Mouse (Mus musculus): Measurements from ENCODE around the gene Mrpl18. TPM values are rescaled to one million over a fixed set of nuclear protein-coding genes. Genes with fewer than 3 reads are reported as not detected.
"Not testable (repeated sequence)": the region's sequence is repeated elsewhere in the genome, so short reads cannot be mapped to it uniquely, and the experiment has no call there.

Mrpl18 gene
- polyA plus RNA-seq, 1 experiment from 2014 or later: 175 TPM

- no peak overlapping the region for H3K27ac ChIP-seq
- no peaks in the 10 kb centered on the region for H3K27me3 ChIP-seq (ENCODE audit: insufficient read depth, poor library complexity, severe bottlenecking)
- no peak overlapping the region for H3K4me3 ChIP-seq
- DNase-seq (ENCODE audit: low spot score): no peak
- no peaks in the 10 kb centered on the region for H3K9me3 ChIP-seq
- peaks cover 53% of the 10 kb centered on the region for H3K36me3 ChIP-seq
- peaks cover 14% of the 10 kb centered on the region for H3K4me1 ChIP-seq (replicated peaks)
- WGBS: 88% methylated on average over 1 of the region's 1 CpGs
Measured at GRCm38 (mm10) chr17:12904349-12904748, 11.8 kb downstream of the Mrpl18 start.

GRCm38 (mm10) chr17:12903372-12904333 lies 12.5 kb downstream of the Mrpl18 start:
- H3K27ac ChIP-seq: peak overlapping the region; percentile 64
- H3K9me3 ChIP-seq: no peaks in the 10 kb centered on the region
- WGBS: 45% methylated on average over 12 of the region's 12 CpGs
- peaks cover 56% of the 10 kb centered on the region for H3K36me3 ChIP-seq
- H3K4me3 ChIP-seq: no peak overlapping the region
- H3K4me1 ChIP-seq (replicated peaks): peaks cover 14% of the 10 kb centered on the region
- H3K27me3 ChIP-seq (ENCODE audit: insufficient read depth, poor library complexity, severe bottlenecking): no peaks in the 10 kb centered on the region
- peak; percentile 31 for DNase-seq (ENCODE audit: low spot score)

DNA sequence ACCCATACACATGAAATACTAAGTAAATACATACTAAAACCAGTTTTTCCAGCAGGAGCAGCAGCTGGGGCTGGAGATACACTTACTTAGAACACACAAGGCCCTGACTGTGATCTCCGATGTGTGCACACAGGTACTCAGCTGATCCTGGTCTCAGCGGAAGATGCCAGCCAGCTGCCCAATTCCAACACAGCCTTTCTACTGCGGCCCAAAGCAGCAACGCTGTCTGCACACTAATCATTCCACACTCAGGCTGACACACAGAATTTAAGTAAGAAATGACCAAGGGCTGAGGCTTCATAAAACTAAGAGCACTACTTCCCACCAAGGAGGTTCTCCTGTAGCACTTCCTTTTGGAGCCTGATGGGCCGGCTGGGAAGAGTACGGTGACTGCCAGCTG lies 13.9 kb downstream of the Mrpl18 start:
- peaks cover 61% of the 10 kb centered on the region for H3K36me3 ChIP-seq
- peaks cover 14% of the 10 kb centered on the region for H3K4me1 ChIP-seq (replicated peaks)
- no peaks in the 10 kb centered on the region for H3K9me3 ChIP-seq
- no peaks in the 10 kb centered on the region for H3K27me3 ChIP-seq (ENCODE audit: insufficient read depth, poor library complexity, severe bottlenecking)
- H3K27ac ChIP-seq: no peak overlapping the region
- no peak overlapping the region for H3K4me3 ChIP-seq
- WGBS: 94% methylated on average over 6 of the region's 6 CpGs
- DNase-seq (ENCODE audit: low spot score): no peak

- Histone ChIP-seq H3K27ac (peak overlapping the region; percentile 54; the same call in 1 of the 2 replicates), H3K36me3 (peaks cover 60% of the 10 kb centered on the region)
- DNase-seq (ENCODE audit: low spot score): not testable (repeated sequence)
Measured at GRCm38 (mm10) chr17:12898607-12899006, 17.5 kb downstream of the Mrpl18 start.

DNA sequence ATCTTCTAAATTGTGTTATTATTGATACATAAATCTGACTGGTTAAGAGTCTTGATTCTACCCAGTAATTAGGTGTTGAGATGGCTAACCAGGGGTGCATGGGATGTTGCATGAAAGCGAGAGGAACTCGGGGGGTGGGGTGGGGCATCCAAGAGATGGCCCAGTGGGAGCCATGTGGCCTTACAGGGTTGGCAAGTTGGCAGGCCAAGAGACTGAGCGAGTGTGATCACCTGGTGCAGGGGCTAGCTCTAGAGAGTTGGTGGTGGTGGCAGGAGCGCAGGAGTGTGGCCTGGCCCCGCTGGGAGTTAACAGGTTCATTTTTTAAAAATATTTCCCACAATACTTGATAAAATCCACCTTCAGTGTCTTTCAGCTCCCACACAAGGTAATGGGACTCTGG lies 18.5 kb downstream of the Mrpl18 start:
- H3K36me3 ChIP-seq: peaks cover 56% of the 10 kb centered on the region
- peak overlapping the region; percentile 40; the same call in 1 of the 2 replicates for H3K27ac ChIP-seq
- H3K4me3 ChIP-seq: no peak overlapping the region
- DNase-seq (ENCODE audit: low spot score): no peak
- no peaks in the 10 kb centered on the region; the same call in 1 of the 2 replicates for H3K4me1 ChIP-seq (replicated peaks)
- 82% methylated on average over 5 of the region's 5 CpGs for WGBS
- no peaks in the 10 kb centered on the region for H3K27me3 ChIP-seq (ENCODE audit: insufficient read depth, poor library complexity, severe bottlenecking)
- H3K9me3 ChIP-seq: no peaks in the 10 kb centered on the region

More at GRCm38 (mm10) chr17:12898607-12899006, 17.5 kb downstream of the Mrpl18 start:
- not testable (repeated sequence) for H3K9me3 ChIP-seq; H3K4me1 ChIP-seq (replicated peaks); H3K27me3 ChIP-seq (ENCODE audit: insufficient read depth, poor library complexity, severe bottlenecking); H3K4me3 ChIP-seq
- WGBS: 39% methylated on average over 2 of the region's 2 CpGs

DNA sequence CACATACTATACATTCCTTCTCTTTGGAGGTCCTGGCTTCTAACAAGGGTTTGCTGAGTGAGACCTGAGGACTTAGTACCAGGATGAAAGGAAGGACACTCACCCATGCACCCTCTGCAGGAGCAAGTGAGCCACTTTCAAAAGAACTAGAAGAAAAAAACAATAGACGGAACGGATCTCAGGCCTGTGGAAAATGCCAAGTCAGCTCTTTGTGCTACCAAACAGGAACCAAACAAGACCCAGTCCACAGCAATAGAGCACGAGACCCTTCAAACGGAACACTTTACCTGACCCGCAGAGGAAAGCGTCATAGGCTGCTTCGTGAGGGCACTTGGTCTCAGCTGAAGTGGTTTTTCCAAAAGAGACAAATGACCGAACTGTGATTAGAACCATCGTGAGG lies 24.1 kb downstream of the Mrpl18 start:
- no peaks in the 10 kb centered on the region for H3K27me3 ChIP-seq (ENCODE audit: insufficient read depth, poor library complexity, severe bottlenecking)
- no peaks in the 10 kb centered on the region for H3K9me3 ChIP-seq
- H3K4me1 ChIP-seq (replicated peaks): no peaks in the 10 kb centered on the region
- WGBS: 93% methylated on average over 9 of the region's 9 CpGs
- DNase-seq (ENCODE audit: low spot score): no peak
- no peak overlapping the region for H3K4me3 ChIP-seq
- no peak overlapping the region for H3K27ac ChIP-seq
- peaks cover 56% of the 10 kb centered on the region for H3K36me3 ChIP-seq

GRCm38 (mm10) chr17:12891054-12891453 lies 25.1 kb downstream of the Mrpl18 start:
- H3K27ac ChIP-seq: no peak overlapping the region
- 90% methylated on average over 4 of the region's 4 CpGs for WGBS
- H3K4me3 ChIP-seq: no peak overlapping the region
- H3K27me3 ChIP-seq (ENCODE audit: insufficient read depth, poor library complexity, severe bottlenecking): no peaks in the 10 kb centered on the region
- peaks cover 48% of the 10 kb centered on the region for H3K36me3 ChIP-seq
- H3K4me1 ChIP-seq (replicated peaks): no peaks in the 10 kb centered on the region
- no peaks in the 10 kb centered on the region for H3K9me3 ChIP-seq
- no peak for DNase-seq (ENCODE audit: low spot score)

GRCm38 (mm10) chr17:12887021-12887775 lies 28.9 kb downstream of the Mrpl18 start:
- H3K36me3 ChIP-seq: peaks cover 34% of the 10 kb centered on the region
- no peak overlapping the region for H3K27ac ChIP-seq
- H3K27me3 ChIP-seq (ENCODE audit: insufficient read depth, poor library complexity, severe bottlenecking): no peaks in the 10 kb centered on the region
- DNase-seq (ENCODE audit: low spot score): no peak
- H3K9me3 ChIP-seq: no peaks in the 10 kb centered on the region
- H3K4me3 ChIP-seq: no peak overlapping the region
- no peaks in the 10 kb centered on the region for H3K4me1 ChIP-seq (replicated peaks)
- WGBS: 83% methylated on average over 15 of the region's 15 CpGs

GRCm38 (mm10) chr17:12886620-12887019 lies 29.5 kb downstream of the Mrpl18 start:
- Histone ChIP-seq H3K4me1 (replicated peaks) (no peaks in the 10 kb centered on the region), H3K36me3 (peaks cover 28% of the 10 kb centered on the region), H3K27ac (no peak overlapping the region), H3K4me3 (no peak overlapping the region), H3K9me3 (no peaks in the 10 kb centered on the region), H3K27me3 (ENCODE audit: insufficient read depth, poor library complexity, severe bottlenecking) (no peaks in the 10 kb centered on the region)
- no peak for DNase-seq (ENCODE audit: low spot score)
- 40% methylated on average over 6 of the region's 6 CpGs for WGBS

DNA sequence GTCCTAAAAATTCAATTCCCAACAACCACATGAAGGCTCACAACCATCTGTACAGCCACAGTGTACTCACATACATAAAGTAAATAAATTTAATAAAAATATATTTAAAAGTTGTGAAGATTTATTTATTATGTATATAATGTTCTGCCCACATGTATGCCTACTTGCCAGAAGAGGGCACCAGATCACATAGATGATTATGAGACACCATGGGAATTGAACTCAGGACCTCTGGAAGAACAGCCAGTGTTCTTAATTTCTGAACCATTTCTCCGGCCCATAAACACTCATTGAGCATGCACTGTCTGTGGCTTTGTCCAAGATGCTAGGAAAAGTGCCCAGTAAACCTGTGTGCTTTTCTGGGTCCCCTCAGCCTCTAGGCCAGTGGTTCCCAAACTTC lies 34.9 kb downstream of the Mrpl18 start:
- Histone ChIP-seq H3K4me1 (replicated peaks) (no peaks in the 10 kb centered on the region), H3K4me3 (no peak overlapping the region), H3K27ac (no peak overlapping the region), H3K9me3 (no peaks in the 10 kb centered on the region), H3K27me3 (ENCODE audit: insufficient read depth, poor library complexity, severe bottlenecking) (no peaks in the 10 kb centered on the region), H3K36me3 (no peaks in the 10 kb centered on the region)
- DNase-seq (ENCODE audit: low spot score): no peak
- WGBS: 81% methylated on average over 1 of the region's 1 CpGs

GRCm38 (mm10) chr17:12880178-12880577 lies 36.0 kb downstream of the Mrpl18 start:
- H3K4me1 ChIP-seq (replicated peaks): no peaks in the 10 kb centered on the region
- H3K9me3 ChIP-seq: no peaks in the 10 kb centered on the region
- H3K36me3 ChIP-seq: no peaks in the 10 kb centered on the region
- peak; percentile 81 for DNase-seq (ENCODE audit: low spot score)
- H3K4me3 ChIP-seq: no peak overlapping the region
- H3K27ac ChIP-seq: no peak overlapping the region
- 6% methylated on average over 14 of the region's 14 CpGs for WGBS
- H3K27me3 ChIP-seq (ENCODE audit: insufficient read depth, poor library complexity, severe bottlenecking): no peaks in the 10 kb centered on the region

DNA sequence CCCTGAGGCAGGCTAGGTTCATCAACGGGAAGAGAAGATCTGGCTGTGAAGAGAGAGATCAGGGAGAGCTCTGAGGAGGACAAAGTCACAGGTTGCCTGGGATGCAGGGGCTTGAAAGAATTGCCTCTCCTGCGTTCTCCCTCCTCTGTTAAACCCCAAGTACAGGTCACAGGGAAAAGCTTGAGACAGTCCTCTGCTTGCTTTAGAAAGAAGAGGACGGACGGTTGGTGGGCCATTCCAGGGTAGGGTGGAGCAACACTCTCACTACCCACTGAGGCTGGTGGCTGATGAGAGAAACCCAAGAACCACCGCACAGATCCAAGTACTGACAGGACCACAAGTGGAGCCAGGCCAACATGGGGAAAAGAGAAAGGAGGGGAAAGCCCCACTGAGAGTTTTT lies 40.4 kb downstream of the Mrpl18 start, which contains the start of gene Mrgprh:
TSS of gene Mrgprh (plus strand) at position 301 of the 400 bp plus-strand sequence.
- Histone ChIP-seq H3K9me3 (no peaks in the 10 kb centered on the region), H3K36me3 (no peaks in the 10 kb centered on the region), H3K27ac (no peak within 1 kb of the TSS), H3K27me3 (ENCODE audit: insufficient read depth, poor library complexity, severe bottlenecking) (no peaks in the 10 kb centered on the region), H3K4me3 (no peak within 1 kb of the TSS), H3K4me1 (replicated peaks) (0 out of 2 replicates have a peak, but pooled peaks cover 4% of the 10 kb centered on the region)
- no peak for DNase-seq (ENCODE audit: low spot score)
- WGBS: 84% methylated on average over 5 of the region's 5 CpGs

All from hindbrain, embryonic 10.5 days (tissue).